Mouse (Mus musculus) lung, postnatal 36 days (tissue): ENCODE results near the gene Plaa.
"Not testable (repeated sequence)": the region's sequence is repeated elsewhere in the genome, so short reads cannot be mapped to it uniquely, and the experiment has no call there.

Experiments used
- DNase-seq: peaks from one replicate; pipeline ENCODE4 v3.0.0; 2022; ENCODE audit warnings: mixed read lengths

The Plaa gene

DNA sequence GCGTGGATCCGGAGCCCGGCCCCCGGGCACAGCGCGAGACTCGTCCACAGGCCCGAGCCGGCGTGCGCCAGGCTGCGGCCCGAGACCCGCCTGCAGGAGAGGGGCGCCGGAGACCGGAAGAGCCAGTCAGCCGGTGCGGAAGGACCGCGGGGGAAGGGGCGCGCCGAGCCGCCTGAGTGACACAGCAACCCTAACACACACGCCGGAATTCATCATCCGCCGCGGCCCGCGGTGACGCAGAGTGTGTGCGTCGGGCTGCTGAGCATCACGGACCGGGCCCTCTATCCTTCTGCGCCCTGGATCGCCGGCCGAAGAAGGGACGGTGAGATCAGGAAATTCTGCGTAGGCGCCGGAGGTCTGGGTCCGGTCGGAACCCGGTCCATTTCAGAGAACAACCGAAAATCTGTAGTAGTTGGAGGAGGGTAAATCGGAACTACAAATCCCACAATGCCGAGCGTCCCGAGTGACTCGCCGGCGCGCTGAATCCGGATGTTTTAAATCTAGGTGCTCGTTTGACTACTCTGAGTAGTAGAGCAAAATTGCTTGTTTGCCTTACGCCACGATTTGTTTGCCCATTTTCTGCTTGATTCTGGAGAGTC, at the start of gene Plaa:
Gene Plaa, minus strand, starts transcription at position 214 of the 599 bp plus-strand sequence.
- DNase-seq = peak; percentile 95

DNA sequence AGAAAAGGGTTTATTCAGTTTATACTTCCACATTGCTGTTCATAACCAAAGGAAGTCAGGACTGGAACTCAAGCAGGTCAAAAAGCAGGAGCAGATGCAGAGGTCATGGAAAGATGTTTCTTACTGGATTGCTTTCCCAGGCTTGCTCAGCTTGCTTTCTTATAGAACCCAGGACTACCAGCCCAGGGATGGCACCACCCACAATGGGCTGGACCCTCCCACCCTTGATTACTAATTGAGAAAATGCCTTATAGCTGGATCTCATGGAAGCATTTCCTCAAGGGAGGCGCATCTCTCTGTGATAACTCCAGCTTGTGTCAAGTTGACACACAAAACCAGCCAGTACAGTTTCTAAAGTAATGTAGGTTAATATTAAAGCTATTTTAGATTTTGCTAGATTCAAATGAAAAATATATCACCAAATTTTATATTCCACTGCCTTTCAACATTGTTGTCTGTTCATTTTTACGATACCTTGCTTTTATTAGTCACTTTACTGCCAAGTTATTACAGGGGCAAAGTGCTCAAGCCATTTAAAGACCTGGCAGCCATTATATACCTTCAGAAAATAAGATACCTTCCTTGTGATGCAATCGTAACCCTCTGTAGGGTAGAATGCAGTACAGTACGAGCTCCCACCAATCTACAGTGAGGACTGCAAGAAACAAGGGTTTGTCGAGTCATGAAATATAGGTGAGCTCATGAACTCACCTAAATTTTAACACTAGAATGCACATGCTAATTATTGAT, 47.6 kb upstream of the Plaa start:
- not testable (repeated sequence) for DNase-seq

DNA sequence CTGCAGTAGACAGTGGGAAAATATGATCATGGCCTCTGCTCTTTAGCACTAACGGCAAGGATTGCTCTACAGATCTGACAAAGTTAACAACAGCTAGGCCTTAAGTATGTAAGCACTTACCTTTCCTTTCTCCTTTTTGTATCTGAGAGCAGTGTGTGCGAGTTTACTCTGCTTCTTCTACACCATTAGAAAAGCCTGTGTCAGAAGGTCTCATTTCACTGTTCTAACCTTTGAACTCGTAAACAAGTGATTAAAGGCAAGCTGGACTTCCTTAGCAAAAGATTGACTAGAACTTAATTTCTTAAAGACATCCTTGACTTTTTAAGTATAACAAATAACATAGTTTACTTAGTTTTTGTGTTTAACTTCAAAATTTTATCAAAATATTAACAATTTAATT, 46.9 kb upstream of the Plaa start, which contains the start of gene Lrrc19:
Gene Lrrc19, minus strand, starts transcription at position 225 of the 400 bp plus-strand sequence.
- no peak for DNase-seq

DNA sequence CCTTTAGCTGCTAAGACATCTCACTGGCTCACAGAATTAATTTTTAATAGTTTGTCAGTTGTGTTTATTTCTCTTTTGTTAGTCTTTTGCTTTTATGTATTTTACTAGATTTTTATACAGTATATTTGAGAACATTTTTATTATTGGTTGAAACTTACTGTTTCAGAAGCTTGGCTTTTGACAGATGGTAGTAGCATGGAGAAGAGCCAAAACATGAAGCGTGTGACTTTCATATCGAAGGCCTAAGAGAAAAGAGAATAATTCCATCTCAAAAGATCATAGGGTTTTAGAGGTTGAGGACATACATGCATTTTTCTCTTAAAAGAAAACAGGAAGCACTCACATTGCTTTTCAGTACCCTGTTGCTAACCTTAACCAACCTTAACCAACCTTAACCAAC, 40.1 kb upstream of the Plaa start:
- DNase-seq = no peak

DNA sequence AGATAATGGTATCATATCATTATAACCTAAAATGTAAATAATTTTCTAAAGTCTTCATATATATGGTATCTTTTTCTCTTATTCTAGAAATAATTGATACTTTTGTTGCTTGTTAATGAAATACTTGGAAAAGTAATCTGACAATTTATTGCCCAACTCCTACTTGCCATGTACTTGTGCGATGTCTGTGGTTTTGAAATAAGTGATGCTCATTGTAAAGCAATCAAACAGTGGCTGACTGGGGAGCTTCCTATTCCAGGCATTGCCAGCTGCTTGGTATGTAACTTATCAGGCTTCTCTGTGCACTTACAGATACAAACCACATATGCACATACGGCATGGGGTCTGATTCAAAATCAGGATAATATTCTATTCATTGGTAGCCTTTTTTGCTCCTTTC, 17.0 kb upstream of the Plaa start:
- no peak for DNase-seq

DNA sequence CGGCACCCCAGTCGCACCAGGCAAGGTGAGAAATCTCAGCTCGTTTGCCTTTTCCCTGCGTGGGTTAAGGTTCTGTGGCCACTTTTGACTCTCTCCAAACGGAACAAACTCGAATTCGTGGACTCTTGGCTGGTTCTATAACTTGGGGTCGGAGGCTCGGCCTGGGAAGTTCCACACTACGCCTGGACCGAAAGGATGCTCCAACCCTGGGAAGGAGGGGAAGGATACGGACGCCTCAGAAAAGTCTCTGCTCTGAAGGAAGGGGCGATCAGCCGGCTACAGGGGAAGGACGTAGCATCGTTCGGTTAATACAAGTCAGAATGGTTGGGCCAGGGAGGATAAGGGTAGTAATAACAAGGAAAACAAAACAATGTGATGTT, 11.6 kb upstream of the Plaa start:
- no peak for DNase-seq

DNA sequence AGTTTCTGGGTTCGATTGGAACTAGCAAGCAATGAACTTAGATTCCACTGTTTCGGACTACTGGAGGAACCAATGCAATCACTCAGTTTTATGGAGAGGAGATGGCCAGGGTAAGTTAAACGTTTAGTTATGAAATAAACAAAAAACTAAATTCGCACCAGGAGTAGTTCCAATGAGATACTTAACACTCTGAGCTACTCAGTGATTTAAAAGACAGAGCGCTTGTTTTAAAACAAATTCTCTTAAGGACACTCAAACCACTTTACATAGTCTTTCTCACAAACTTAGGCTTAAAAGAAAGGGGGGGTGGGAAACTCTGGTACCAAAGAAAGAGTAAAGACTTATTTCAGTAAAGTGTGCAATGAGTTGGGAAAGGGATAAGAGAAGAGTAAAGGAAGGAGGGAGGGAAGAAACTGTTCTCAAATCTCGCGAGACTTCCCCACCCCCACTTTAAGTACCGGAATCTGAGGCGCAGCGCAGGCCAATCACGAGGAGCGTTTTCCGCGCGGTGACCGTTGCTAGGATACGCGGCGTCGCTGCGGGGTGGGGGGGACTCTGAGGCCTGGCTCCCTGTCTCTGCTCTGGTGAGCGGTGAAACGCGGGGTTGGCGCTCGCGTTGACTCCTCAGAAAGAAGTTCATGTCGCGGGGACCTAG, 11.1 kb upstream of the Plaa start, which contains the start of gene Ift74:
Gene Ift74, plus strand, starts transcription at position 520 of the 655 bp plus-strand sequence.
- DNase-seq = peak; percentile 97

DNA sequence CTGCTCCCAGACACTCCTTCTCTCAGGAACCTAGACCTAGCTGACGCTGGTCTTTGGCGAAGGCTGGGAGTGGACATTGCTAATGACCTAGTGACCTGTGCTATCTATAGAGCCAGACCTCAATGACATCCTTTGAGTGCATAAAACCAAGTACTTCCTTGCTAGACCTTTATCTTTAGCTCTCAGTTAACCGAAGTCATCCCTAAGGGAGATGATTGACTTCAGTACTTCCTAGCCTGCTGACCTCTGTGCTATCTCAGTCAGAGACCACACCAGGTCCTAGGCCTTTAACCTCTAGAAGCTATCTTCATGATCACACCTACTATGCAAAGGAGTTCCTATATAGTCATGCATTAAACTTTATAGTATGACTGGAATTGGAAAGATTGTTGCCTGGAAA, 7.3 kb upstream of the Plaa start:
- DNase-seq = no peak

DNA sequence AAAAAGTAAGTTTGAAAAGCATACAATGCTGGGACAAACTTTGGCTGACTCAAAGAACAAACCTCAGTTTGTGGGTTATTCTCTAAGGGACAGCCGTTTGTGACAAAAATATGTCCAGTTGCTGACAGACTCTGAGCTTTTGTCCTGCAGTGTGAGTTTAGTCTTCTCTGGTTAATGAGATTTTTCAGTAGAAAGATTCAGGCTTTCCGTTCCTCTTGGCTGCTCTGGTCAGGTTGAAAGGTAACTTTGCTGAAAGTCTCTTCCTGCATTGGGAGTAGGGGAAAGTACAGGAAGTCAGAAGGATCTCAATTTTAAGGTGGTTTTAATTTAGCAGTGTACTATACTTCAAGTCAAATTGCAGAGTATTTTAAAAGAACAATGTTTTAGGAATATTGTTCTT, 2.5 kb upstream of the Plaa start:
- no peak for DNase-seq

DNA sequence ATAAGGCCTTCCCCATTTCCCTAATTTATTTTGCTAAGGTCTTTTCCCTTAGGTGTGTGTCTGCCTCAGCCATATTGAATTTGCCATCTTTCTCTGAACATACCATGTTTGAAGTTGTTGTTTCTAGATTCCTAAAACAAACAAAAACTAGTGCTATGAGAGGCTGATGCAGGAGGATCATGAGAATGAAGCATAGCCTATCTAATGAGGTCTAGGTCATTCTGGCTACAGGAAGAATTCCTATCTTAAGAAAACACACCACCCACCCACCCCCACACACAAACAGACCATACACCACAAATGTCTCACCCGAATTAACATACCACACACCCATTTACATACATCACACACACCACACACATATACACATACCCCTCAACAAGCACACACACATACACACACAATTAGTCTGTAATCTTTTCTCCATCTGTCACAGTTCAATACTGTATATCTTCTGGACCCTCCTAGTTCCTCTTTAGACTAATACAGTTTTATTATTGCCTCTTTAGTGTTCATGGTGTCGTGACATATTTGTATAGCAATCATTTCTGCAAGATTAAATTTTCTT, 1.5 kb upstream of the Plaa start:
- no peak for DNase-seq

DNA sequence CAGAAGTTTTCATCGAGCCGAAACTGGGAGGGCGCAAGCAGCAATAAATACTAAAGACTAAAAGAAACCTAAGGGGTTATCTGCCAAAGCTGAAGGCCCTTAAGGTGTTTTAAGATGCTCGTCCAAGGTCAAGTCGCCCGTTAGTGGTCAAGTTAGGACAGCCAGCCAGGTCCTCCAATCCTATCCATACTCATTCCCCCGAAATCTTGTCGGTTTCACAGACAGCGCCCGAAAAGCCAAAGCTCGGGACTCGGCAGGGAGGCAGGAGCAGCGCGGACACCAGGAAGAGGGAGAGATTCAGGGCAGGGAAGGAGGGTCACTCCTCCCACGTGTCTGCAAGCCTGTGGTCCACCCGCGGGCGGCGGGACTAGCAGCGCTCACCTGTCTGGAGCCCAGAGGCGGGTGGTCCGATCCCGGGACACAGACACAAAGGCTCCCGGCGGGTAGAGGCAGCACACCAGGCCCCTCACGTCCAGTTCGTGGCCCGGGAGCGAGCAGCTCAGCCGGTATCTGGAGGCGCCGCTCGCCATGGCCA, 481 bp downstream of the Plaa start:
- peak; percentile 26 for DNase-seq

DNA sequence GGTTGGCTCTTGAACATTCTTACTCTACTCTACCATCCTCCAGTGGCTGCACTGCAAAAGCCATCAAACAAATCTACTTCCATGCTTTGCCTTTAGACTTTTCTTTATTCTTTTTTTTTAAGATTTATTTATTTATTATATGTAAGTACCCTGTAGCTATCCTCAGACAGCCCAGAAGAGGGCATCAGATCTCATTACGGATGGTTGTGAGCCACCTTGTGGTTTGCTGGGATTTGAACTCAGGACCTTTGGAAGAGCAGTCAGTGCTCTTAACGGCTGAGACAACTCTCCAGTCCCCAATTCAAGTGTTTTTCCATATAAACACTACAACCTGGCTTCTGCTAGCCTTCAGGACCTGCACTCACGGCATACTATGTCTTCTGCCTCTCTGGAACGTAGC, 1.6 kb downstream of the Plaa start:
- peak; percentile 16 for DNase-seq

DNA sequence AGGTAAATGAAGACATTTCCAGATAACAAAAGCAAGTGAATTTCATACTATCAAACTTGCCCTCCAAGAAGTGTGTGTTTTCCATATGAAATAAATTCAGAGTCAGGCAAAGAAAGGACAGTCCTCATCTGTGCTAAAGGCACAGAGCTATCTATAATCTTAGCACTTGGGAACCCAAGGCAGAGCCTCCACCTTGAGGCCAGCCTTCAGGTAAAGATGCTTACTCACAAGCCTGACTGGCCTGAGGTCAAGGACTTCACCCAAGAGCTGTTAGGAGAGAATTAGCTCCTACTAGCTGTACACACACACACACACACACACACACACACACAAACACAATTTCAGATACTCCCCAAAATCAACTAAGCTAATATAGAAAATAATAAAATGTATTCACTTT, 10.3 kb downstream of the Plaa start:
- DNase-seq = no peak

DNA sequence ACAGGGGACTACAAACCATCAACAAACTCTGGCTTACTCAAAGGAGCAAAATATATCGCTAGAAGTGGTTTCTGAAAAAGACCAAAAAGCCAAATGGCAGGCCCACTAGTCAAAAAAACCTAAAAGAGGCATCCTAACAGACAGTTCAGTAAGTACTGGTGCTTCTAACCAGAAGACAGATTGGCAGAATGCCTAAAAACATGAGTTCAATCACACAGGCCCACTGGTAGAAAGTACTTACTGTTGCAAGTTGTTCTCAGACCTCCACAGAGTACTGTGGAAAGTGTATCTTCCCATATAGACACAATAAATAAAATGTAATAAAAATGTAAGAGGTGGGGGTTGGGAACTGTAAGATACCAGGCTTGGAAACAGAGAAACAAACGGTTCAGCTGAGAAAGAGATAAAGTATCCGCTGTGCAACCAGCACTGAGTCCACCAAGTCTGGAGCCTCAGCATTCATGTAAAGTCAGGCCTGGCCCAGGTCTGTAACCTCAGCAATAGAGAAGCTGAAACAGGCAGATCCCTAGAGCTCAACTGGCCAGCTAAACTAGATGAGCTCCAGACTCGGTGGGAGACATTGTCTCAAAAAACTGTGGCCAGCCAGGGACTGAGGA, 11.2 kb downstream of the Plaa start:
- no peak for DNase-seq

DNA sequence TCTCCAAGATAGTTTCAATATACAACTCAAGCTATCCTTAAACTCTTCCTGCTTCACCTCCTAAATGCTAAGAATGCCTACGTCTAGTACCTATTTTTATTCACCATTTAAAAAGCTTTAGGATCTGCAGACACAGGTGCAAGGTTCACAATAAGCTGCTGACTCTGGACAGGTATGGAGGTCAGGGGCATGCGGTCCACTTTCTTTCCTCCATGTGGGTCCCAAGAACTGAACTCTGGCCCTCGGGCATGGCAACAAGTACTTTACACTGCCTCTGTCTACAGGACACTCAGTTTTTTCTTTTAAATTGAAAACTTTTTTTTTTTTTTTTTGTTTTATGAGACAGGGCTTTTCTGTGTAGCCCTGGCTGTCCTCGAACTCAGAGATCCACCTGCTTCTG, 30.4 kb downstream of the Plaa start:
- no peak for DNase-seq

DNA sequence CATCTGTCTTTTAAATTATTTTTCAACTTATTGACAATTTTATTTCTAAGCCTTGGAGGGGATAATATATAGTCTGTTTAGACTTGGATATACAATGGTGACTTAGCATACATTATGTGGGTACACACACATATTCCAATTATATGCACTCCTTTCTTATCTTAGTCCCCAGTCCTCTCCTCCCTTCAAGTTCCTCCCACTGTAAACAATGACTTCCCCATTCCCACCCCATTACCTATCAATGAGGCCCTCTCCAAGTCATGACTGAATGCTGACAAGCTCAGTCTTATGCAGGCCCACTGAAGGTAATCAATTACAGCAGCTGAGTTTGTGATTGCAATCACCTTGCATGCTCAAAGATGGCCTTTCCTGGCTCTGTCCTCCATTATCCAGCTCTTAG, 38.7 kb downstream of the Plaa start:
- no peak for DNase-seq

DNA sequence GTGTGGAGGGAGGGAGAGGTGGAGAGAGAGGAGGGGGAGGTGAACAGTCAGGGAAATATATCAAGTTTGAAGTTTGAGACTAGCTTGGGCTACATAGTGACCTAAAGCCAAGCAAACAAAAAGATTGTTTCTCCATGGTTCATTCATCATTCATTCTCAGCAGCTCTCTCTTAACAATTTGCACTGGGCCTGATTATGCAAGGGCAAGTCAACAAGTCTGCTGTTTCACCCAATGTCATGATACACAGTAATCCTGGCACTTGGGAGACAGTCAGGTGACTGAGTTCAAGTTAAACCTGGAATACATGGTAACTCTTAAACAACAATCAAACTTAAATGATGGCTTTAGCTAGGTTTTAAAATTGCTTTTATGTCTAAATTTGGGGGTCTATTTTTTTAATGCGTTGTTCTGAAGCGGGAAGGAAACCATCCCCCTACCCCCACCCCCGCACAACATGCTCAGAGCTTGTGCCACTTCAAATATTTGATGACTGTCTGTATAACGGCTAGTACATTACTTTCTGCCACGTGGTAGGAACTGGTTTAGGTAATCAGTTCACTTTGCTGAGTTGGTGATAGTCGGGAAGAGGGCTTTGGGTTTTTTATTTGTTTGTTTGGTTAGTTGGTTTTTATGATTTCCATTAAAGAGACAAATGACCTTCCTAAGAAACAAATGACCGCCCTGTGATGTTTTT, 40.9 kb downstream of the Plaa start:
- no peak for DNase-seq

DNA sequence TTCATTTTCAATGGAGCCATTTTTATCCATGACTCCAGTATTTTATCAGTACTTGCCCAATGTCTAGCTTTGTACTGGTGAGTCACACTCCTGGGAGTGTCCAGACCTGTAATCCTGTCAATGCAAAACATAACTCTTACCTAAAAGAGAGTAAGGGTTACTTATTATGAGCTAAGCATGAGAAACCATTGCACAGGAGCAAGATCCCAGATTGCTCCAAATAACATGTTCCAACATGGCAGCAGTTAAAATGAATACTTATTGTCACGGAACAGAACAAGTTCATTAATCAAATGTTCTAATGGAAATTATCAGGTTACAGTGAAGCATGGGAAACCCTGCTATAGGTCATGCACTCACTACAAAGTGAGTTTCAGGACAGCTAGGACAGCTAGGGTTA, 42.7 kb downstream of the Plaa start:
- no peak for DNase-seq

DNA sequence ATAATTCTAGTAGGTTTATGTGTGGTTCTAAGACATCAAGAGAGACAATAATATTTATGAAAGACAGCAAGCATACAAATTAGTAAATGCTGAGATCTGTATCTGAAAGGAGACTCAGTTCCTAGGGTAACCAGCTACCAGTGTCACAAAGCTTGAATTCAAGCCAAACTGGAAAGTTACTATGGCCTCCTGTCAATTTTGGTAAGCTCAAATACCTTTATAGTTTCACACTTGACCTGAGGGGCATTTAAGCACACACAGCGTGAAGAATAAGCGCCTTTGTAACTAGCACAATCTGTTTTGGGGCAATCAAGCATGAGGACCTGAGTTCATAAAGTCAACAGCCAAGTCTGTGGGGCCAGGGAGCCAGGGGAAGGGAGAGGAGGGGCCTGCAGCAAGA, 43.8 kb downstream of the Plaa start:
- DNase-seq = no peak

DNA sequence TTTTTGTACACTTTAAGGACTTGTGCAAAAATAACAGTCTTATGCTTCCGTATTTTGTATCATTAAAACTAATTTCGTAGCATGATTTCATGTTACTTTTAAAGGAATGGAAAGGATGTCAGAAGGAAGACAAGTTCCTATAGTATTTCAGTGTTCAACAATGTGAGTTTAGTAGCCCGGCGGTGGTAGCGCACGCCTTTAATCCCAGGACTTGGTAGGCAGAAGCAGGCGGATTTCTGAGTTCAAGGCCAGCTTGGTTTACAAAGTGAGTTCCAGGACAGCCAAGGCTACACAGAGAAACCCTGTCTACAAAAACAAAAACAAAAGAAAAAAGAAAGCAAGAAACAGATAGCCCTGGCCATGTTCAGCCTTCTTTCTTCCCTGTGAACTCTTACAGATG, 45.9 kb downstream of the Plaa start:
- no peak for DNase-seq

DNA sequence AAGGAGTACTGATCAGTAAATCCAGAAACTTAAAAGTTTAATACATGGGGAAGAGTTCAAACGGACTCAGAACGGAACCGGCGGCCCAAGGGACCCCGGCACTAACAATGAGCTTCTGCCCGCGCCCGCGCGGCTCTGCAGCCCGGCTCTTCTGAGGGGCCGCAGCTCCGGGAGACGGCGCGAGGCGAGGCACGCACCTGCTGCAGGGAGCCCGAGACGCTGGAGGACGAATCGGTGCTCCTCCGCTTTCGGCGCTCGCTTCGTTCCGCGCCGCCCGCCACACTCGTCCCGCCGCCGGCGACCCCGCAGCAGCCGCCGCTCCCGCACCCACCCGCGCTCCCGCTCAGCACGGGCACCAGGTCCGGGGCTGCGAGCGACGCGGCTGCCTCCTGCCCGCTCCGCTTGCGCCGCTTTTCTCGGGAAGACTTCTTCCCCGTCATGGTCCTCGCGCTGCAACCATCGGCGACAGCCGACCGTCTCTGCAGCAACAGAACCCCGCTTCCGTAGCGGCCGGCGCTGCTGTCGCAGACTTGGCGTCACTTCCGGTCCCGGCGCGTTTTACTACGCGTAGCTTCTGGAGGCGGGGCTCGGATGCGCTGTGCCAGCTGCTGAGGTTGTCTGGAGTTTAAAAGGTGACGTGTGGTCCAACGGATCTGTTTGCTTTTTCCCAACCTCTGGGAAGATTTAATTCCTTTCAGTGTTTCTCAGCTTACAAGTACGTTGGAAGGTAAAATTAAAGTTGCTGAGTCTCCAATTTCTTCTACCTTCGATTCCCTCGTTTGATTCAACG, 46.6 kb downstream of the Plaa start, which contains the start of the genes Gm10306 and Caap1:
Gene Gm10306, plus strand, starts transcription at position 282 of the 790 bp plus-strand sequence.
Gene Caap1, minus strand, starts transcription at position 532 of the 790 bp plus-strand sequence.
- DNase-seq = peak; percentile 92
